Mouse (Mus musculus) hindbrain, embryonic 10.5 days (tissue): Measurements from ENCODE around the gene Cdca8. TPM values are rescaled to one million over a fixed set of nuclear protein-coding genes. Genes with fewer than 3 reads are reported as not detected.

Experiments
- DNase-seq: peaks from one replicate; pipeline ENCODE4 v3.0.0-alpha.2; 2017; ENCODE audit warnings: low spot score
- H3K27ac ChIP-seq: fragments of 300-500 bp; sonication (generic); 2 replicates; pipeline ENCODE4 v1.5.1; 2016; ENCODE audit warnings: mild to moderate bottlenecking, moderate library complexity
- H3K27me3 ChIP-seq: fragments of 300-500 bp; sonication (generic); 2 replicates; pipeline ENCODE4 v1.6.1; 2016; ENCODE audit warnings: mild to moderate bottlenecking; ENCODE audit not compliant: poor library complexity, insufficient read depth, severe bottlenecking
- H3K36me3 ChIP-seq: fragments of 300-500 bp; sonication (generic); 2 replicates; pipeline ENCODE4 v1.6.1; 2016; ENCODE audit warnings: mild to moderate bottlenecking, moderate library complexity
- H3K4me1 ChIP-seq: fragments of 300-500 bp; sonication (generic); replicated peaks from 2 replicates; pipeline ENCODE4 v1.6.1; 2016; ENCODE audit warnings: mild to moderate bottlenecking
- H3K4me3 ChIP-seq: fragments of 300-500 bp; sonication (generic); 2 replicates; pipeline ENCODE4 v1.5.1; 2016; ENCODE audit warnings: mild to moderate bottlenecking, moderate library complexity
- H3K9me3 ChIP-seq: fragments of 300-500 bp; sonication (generic); 2 replicates; pipeline ENCODE4 v1.6.1; 2016; ENCODE audit warnings: mild to moderate bottlenecking, moderate library complexity
- WGBS: fragments of 180-500 bp; shearing (Covaris S2); methylation state at CpG from one replicate; pipeline ENCODE4 v1.1.7; 2016; 5-methylcytosine and 5-hydroxymethylcytosine counted together
- polyA plus RNA-seq: library from polyadenylated mRNA; unstranded; fragments of >200 nt; fragmentation: Nextera tagmentation; extraction: Ambion mirVana; gene quantifications from 2 replicates; pipeline ENCODE4 v1.2.1, GENCODE M21; 2016

The Cdca8 gene
- polyA plus RNA-seq, 1 experiment from 2014 or later = 224 TPM

GRCm38 (mm10) chr4:124890831-124891230 lies 48.3 kb downstream of the Cdca8 start:
- H3K27me3 ChIP-seq = peaks cover 81% of the 10 kb centered on the region
- 80% methylated on average over 5 of the region's 5 CpGs for WGBS
- DNase-seq = no peak

GRCm38 (mm10) chr4:124889935-124890334 lies 49.2 kb downstream of the Cdca8 start:
- Histone ChIP-seq H3K4me1 (peaks cover 18% of the 10 kb centered on the region), H3K36me3 (no peaks in the 10 kb centered on the region), H3K27me3 (peaks cover 79% of the 10 kb centered on the region), H3K9me3 (no peaks in the 10 kb centered on the region), H3K4me3 (no peak overlapping the region), H3K27ac (no peak overlapping the region)
- DNase-seq = no peak
- WGBS = 92% methylated on average over 2 of the region's 2 CpGs

More at GRCm38 (mm10) chr4:124890831-124891230, 48.3 kb downstream of the Cdca8 start:
- Histone ChIP-seq H3K36me3 (no peaks in the 10 kb centered on the region), H3K4me3 (no peak overlapping the region), H3K27ac (no peak overlapping the region), H3K4me1 (peaks cover 23% of the 10 kb centered on the region), H3K9me3 (no peaks in the 10 kb centered on the region)

DNA sequence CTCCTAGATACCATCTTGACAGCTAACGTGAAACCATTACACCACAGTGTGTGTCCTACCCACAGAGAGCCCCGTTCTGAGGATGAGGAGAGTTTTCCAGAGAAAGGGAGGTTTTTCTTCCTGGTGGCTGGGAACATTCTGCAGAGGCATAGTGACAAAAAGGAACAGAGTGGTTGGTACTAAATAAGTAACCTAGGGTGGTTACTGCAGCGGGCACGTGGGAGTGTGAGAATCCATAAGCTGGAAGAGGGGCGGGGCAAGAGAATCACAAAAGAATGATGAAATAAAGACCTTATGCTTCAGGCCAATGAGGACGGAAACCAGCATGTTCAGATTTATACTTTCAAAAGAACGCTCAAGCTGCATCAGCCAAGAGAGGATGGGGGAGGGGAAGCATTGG lies 50.4 kb downstream of the Cdca8 start:
- Histone ChIP-seq H3K4me1 (peaks cover 7% of the 10 kb centered on the region), H3K27ac (no peak overlapping the region), H3K4me3 (no peak overlapping the region), H3K36me3 (no peaks in the 10 kb centered on the region), H3K27me3 (peaks cover 78% of the 10 kb centered on the region), H3K9me3 (no peaks in the 10 kb centered on the region)
- no peak for DNase-seq
- WGBS = 72% methylated on average over 7 of the region's 7 CpGs

DNA sequence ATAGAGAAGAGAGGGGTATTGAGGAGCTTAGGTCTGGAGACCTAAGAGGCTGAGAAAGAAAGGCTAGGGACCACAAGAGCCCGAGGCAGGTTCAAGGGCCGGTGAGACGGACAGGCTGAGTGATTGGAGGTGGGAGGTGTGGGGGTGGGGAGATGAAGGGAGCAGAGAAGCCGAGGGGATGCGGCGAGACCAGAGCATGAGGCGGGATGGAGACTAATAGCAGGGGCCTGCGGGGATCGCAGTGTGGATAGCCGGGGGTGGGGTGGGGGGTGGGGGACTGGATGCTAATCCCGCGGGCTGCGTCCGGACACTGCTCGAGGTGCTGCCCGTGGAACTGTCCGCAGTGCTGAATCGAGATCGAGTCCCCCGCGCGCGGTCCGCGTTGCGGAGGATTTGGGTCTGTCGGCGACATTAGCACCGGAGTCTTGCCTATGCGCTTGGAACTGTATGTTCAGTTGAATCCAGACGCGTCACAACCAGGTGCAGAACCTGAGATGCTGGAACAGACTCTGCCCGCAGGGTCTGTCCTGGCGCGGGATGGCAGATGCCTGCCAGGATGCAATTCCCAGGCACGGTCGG lies 56.9 kb downstream of the Cdca8 start:
- DNase-seq = peak; percentile 66
- Histone ChIP-seq H3K27ac (peak overlapping the region; percentile 76), H3K27me3 (peaks cover 81% of the 10 kb centered on the region), H3K9me3 (peaks cover 8% of the 10 kb centered on the region; the same call in 1 of the 2 replicates), H3K4me3 (peak overlapping the region; percentile 51), H3K36me3 (no peaks in the 10 kb centered on the region), H3K4me1 (peaks cover 43% of the 10 kb centered on the region)
- under 1% methylated on average over 37 of the region's 37 CpGs for WGBS

GRCm38 (mm10) chr4:124881341-124881908 lies 57.7 kb downstream of the Cdca8 start:
- Histone ChIP-seq H3K27me3 (peaks cover 76% of the 10 kb centered on the region), H3K36me3 (no peaks in the 10 kb centered on the region), H3K4me3 (peak overlapping the region; percentile 51), H3K9me3 (peaks cover 8% of the 10 kb centered on the region; the same call in 1 of the 2 replicates), H3K4me1 (peaks cover 43% of the 10 kb centered on the region), H3K27ac (peak overlapping the region; percentile 76)
- WGBS = under 1% methylated on average over 37 of the region's 37 CpGs
- peak; percentile 94 for DNase-seq

- Histone ChIP-seq H3K9me3 (peaks cover 8% of the 10 kb centered on the region; the same call in 1 of the 2 replicates), H3K4me1 (peaks cover 43% of the 10 kb centered on the region), H3K27ac (peak within 1 kb of the TSS; percentile 76), H3K27me3 (peaks cover 68% of the 10 kb centered on the region), H3K36me3 (no peaks in the 10 kb centered on the region), H3K4me3 (peak within 1 kb of the TSS; percentile 51)
- 6% methylated on average over 11 of the region's 11 CpGs for WGBS
- DNase-seq = peak; percentile 19
These were observed 58.5 kb downstream of the Cdca8 start, which contains the start of gene Epha10 for GRCm38 (mm10) chr4:124880599-124880998. Epha10 (plus strand) TSS chr4:124880899.

DNA sequence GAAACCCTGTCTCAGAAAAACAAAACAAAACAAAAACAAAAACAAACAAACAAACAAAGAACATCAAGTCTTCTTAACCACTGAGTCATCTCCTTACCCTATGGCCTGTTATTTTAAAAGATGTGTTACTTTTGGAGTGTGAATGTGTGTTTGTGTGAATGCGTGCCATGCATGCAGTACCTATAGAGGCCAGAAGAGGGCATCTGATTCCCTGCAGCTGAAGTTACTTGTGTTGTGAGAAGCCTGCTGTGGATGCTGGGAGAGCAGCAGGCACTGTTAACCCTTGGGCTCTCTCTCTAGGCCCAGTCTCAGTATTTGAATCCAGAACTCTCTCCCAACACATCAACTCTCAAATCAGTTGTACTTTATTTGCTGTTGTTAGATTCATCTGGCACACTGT lies 66.4 kb downstream of the Cdca8 start:
- no peak overlapping the region for H3K27ac ChIP-seq
- WGBS = 85% methylated on average over 1 of the region's 1 CpGs
- peaks cover 2% of the 10 kb centered on the region; the same call in 1 of the 2 replicates for H3K9me3 ChIP-seq
- no peak overlapping the region for H3K4me3 ChIP-seq
- no peaks in the 10 kb centered on the region for H3K27me3 ChIP-seq
- H3K36me3 ChIP-seq = no peaks in the 10 kb centered on the region
- no peaks in the 10 kb centered on the region for H3K4me1 ChIP-seq
- no peak for DNase-seq

Other genes with a start within 250 kb of the Cdca8 start
- gene Utp11, start 245.7 kb downstream of the Cdca8 start, polyA plus RNA-seq = 62.8 and 62.9 TPM in 2 replicates
- gene Fhl3, start 238.6 kb downstream of the Cdca8 start, polyA plus RNA-seq = 4.0 and 5.7 TPM in 2 replicates
- gene Sf3a3, start 224.5 kb downstream of the Cdca8 start, polyA plus RNA-seq = 221 and 243 TPM in 2 replicates
- 24.2 and 26.8 TPM in 2 replicates for gene Inpp5b, start 197.5 kb downstream of the Cdca8 start, polyA plus RNA-seq
- gene Mtf1, start 137.2 kb downstream of the Cdca8 start, polyA plus RNA-seq = 19.0 and 20.4 TPM in 2 replicates
- 38.3 and 48.2 TPM in 2 replicates for gene Yrdc, start 88.6 kb downstream of the Cdca8 start, polyA plus RNA-seq
- 47.9 and 61.7 TPM in 2 replicates for gene 1110065P20Rik, start 88.1 kb downstream of the Cdca8 start, polyA plus RNA-seq
- 3.7 and 8.8 TPM in 2 replicates for gene Maneal, start 77.1 kb downstream of the Cdca8 start, polyA plus RNA-seq
- 3.8 and 7.6 TPM in 2 replicates for gene Epha10, start 58.4 kb downstream of the Cdca8 start, polyA plus RNA-seq
- 13.3 and 18.0 TPM in 2 replicates for gene 9930104L06Rik, start 2.3 kb downstream of the Cdca8 start, polyA plus RNA-seq
- gene Rspo1, start 47.1 kb upstream of the Cdca8 start, polyA plus RNA-seq = 14.8 and 17.4 TPM in 2 replicates
- 76.8 and 86.1 TPM in 2 replicates for gene Gnl2, start 77.3 kb upstream of the Cdca8 start, polyA plus RNA-seq
- 0.36 and 0.92 TPM in 2 replicates for gene Dnali1, start 126.4 kb upstream of the Cdca8 start, polyA plus RNA-seq
- 29.2 and 30.7 TPM in 2 replicates for gene Snip1, start 127.4 kb upstream of the Cdca8 start, polyA plus RNA-seq
- gene Meaf6, start 145.8 kb upstream of the Cdca8 start, polyA plus RNA-seq = 85.1 and 92.8 TPM in 2 replicates
- gene Zc3h12a, start 188.5 kb upstream of the Cdca8 start, polyA plus RNA-seq = 0.20 and 0.65 TPM in 2 replicates